Mouse (Mus musculus) stomach, postnatal 0 days (tissue): Measurements from ENCODE around the gene Gcnt3. TPM values are rescaled to one million over a fixed set of nuclear protein-coding genes. Genes with fewer than 3 reads are reported as not detected.

Experiments used
- ATAC-seq: fragments of 200-750 bp; cut with Nextera tagmentation; 2 replicates; pipeline ENCODE4 v1.8.0; 2017; ENCODE audit not compliant: low FRiP score, low TSS enrichment
- DNase-seq: peaks from one replicate; pipeline ENCODE4 v3.0.0-alpha.2; 2016; ENCODE audit warnings: low spot score
- H3K27ac ChIP-seq: fragments of 300-500 bp; sonication (generic); replicated peaks from 2 replicates; pipeline ENCODE4 v1.5.1; 2014; ENCODE audit warnings: mild to moderate bottlenecking, control low read depth
- H3K27me3 ChIP-seq: fragments of 300-500 bp; sonication (generic); 2 replicates; pipeline ENCODE4 v1.6.1; 2014; ENCODE audit warnings: low read length; ENCODE audit not compliant: control insufficient read depth, insufficient read depth
- H3K36me3 ChIP-seq: fragments of 300-500 bp; sonication (generic); 2 replicates; pipeline ENCODE4 v1.6.1; 2014; ENCODE audit warnings: low read length, mixed read lengths; ENCODE audit not compliant: control insufficient read depth, insufficient read depth
- H3K4me1 ChIP-seq: fragments of 300-500 bp; sonication (generic); replicated peaks from 2 replicates; pipeline ENCODE4 v1.6.1; 2014; ENCODE audit warnings: antibody characterized with exemption; ENCODE audit not compliant: control insufficient read depth, insufficient read depth
- H3K4me2 ChIP-seq: fragments of 300-500 bp; sonication (generic); replicated peaks from 2 replicates; pipeline ENCODE4 v1.6.1; 2014; ENCODE audit warnings: low read depth, mild to moderate bottlenecking, control low read depth, moderate library complexity
- H3K4me3 ChIP-seq: fragments of 300-500 bp; sonication (generic); 2 replicates; pipeline ENCODE4 v1.5.1; 2014; ENCODE audit warnings: low read depth, low read length, control low read depth
- H3K9ac ChIP-seq: fragments of 300-500 bp; sonication (generic); 2 replicates; pipeline ENCODE4 v1.6.1; 2014; ENCODE audit warnings: mild to moderate bottlenecking, low read length, control low read depth, mixed read lengths
- H3K9me3 ChIP-seq: fragments of 300-500 bp; sonication (generic); 2 replicates; pipeline ENCODE4 v1.6.1; 2016; ENCODE audit warnings: low read length; ENCODE audit not compliant: control insufficient read depth
- CTCF ChIP-seq: IDR thresholded peaks from 2 replicates; pipeline ENCODE4 v1.5.1; 2016; ENCODE audit warnings: antibody characterized with exemption, low read depth, mild to moderate bottlenecking, moderate library complexity
- EP300 ChIP-seq: optimal IDR thresholded peaks from 2 replicates; pipeline ENCODE3; 2016; ENCODE audit warnings: antibody characterized with exemption
- WGBS: fragments of 180-500 bp; shearing (Covaris S2); extraction: QIAGEN DNeasy Blood & Tissue Kit; methylation state at CpG from one replicate; pipeline ENCODE4 v1.1.7; 2014; 5-methylcytosine and 5-hydroxymethylcytosine counted together
- polyA plus RNA-seq: library from polyadenylated mRNA; unstranded; fragments of >200 nt; fragmentation: Nextera tagmentation; extraction: Ambion mirVana; gene quantifications from 2 replicates; pipeline ENCODE4 v1.2.1, GENCODE M21; 2015

The Gcnt3 gene
- polyA plus RNA-seq, 1 experiment from 2014 or later: 76.2 TPM

DNA sequence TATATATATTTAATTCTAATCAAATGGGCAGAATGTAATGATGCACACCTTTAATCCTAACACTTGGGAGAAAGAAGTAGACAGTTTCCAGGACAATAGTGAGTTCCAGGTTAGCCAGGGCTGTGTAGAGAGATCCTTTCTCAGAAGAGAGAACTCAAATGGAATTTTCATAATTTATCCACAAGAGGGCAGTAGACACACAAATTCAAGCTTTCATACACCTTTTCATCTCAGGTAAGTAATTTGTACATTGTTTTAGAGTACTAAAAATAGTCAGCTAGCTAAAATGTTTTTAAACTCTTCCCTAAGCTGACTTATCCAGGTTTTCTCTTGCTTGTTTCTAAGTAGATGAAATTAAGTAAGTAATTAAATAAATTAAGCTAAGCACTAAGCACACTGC is 19.0 kb downstream of the Gcnt3 start:
- peak; percentile 31; the same call in 1 of the 2 replicates for ATAC-seq
- DNase-seq: no peak
- H3K4me3 ChIP-seq: no peak overlapping the region
- H3K36me3 ChIP-seq: no peaks in the 10 kb centered on the region
- no peak overlapping the region for H3K9ac ChIP-seq
- no peaks in the 10 kb centered on the region for H3K27me3 ChIP-seq
- no peaks in the 10 kb centered on the region for H3K9me3 ChIP-seq
- H3K4me2 ChIP-seq: no peak overlapping the region
- TF ChIP-seq EP300: no peak
- peak; percentile 78 for TF ChIP-seq CTCF
- no peak overlapping the region for H3K27ac ChIP-seq
- no peaks in the 10 kb centered on the region for H3K4me1 ChIP-seq

DNA sequence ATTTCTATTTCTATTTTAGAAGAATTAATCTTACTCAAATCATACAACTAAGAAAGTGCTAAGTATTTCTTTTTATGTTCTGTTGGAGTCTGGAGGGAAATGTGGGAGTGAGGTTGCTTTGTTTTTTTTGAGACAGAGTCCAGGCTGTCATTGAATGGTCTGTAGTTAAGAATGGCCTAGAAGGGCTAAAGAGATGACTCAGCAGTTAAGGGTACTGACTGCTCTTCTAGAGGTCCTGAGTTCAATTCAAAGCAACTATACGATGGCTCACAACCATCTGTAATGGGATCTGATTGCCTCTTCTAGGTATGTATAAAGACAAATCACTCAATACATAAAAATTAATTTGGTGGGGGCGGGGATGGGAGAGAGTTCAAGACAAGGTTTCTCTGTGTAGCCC is 22.3 kb downstream of the Gcnt3 start:
- H3K4me2 ChIP-seq: no peak overlapping the region
- H3K9me3 ChIP-seq: no peaks in the 10 kb centered on the region
- H3K4me3 ChIP-seq: no peak overlapping the region
- DNase-seq: no peak
- no peak for TF ChIP-seq EP300
- no peak overlapping the region for H3K27ac ChIP-seq
- 85% methylated on average over 2 of the region's 2 CpGs for WGBS
- no peak for ATAC-seq
- no peaks in the 10 kb centered on the region for H3K4me1 ChIP-seq
- H3K9ac ChIP-seq: no peak overlapping the region
- no peaks in the 10 kb centered on the region for H3K36me3 ChIP-seq
- H3K27me3 ChIP-seq: no peaks in the 10 kb centered on the region

DNA sequence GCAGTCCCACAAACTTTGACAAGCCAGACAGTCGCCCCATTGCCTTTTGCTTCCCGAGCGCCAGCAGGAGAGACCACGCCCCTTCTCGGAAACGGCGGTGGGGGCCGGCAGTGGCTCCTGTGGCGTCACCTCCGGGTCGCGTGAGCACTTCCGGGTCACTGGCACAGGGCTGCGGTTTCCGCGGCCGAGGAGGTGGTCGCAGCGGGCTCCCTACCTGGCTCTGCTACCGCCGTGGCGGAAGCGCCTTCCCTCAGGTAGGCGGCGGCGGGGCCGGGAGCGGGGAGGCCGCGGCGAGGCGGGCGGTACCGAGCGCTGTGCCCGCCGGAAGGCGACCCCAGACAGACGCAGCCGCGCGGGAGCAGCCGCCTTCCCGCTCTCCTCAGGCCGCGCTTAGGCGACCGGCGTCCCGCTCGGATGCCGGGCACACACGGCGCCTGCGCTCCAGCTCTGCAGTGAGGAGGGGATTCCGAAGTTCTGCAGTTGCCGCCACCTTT is 25.4 kb downstream of the Gcnt3 start, which contains the start of gene Gtf2a2:
Gene Gtf2a2 (plus strand): TSS at position 143 of the 494 bp plus-strand sequence.
- H3K36me3 ChIP-seq: peaks cover 18% of the 10 kb centered on the region; the same call in 1 of the 2 replicates
- no peaks in the 10 kb centered on the region for H3K9me3 ChIP-seq
- no peaks in the 10 kb centered on the region for H3K27me3 ChIP-seq
- DNase-seq (peak; percentile 97), ATAC-seq (peak; percentile 93)
- TF ChIP-seq CTCF: 0 out of 2 replicates have a peak, but pooled peaks have one; percentile 4
- no peak for TF ChIP-seq EP300
- H3K4me3 ChIP-seq: peak within 1 kb of the TSS; percentile 95
- H3K4me2 ChIP-seq: peak within 1 kb of the TSS; percentile 72
- no peaks in the 10 kb centered on the region for H3K4me1 ChIP-seq
- peak within 1 kb of the TSS; percentile 95 for H3K27ac ChIP-seq
- peak within 1 kb of the TSS; percentile 94 for H3K9ac ChIP-seq
- WGBS: 1% methylated on average over 53 of the region's 57 CpGs

DNA sequence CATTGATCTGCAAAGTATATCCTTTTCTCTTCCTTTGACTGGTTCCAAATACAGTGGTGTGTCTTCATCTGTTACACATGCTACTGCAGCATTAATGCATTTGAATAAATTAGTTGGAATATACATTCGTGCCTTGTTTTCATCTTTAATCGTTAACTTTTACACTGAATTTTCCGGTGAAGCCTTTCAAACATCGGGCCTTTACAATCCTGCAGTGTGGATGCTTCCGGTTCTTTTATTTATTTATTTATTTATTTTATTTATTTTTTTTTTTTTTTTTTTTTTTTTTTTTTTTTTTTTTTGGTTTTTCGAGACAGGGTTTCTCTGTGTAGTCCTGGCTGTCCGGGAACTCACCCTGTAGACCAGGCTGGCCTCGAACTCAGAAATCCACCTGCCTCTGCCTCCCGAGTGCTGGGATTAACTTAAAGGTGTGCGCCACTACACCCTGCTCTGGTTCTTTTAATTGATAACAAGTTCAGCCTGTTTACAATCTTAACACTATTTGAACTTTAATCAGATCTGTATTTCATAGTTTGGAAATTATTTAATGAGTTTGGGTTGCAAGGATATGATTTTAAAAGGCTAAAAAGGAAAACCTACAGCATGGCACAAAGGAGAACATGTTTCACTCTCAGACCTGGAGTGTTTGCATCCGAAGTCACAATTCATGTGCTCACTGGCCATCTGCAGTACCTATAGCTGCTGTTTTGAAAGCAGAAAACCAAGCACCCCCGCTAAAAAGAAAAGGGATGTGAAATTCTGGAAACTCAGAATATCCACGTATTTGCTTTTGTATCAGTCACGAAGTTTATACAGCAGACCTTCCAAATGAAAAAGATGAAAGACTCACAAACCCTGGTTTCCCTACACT is 26.1 kb downstream of the Gcnt3 start:
- ATAC-seq (no peak), DNase-seq (no peak)
- Histone ChIP-seq H3K27me3 (no peaks in the 10 kb centered on the region), H3K27ac (peak overlapping the region; percentile 95), H3K36me3 (peaks cover 19% of the 10 kb centered on the region; the same call in 1 of the 2 replicates), H3K9ac (peak overlapping the region; percentile 94), H3K4me3 (peak overlapping the region; percentile 95), H3K9me3 (no peaks in the 10 kb centered on the region), H3K4me2 (peak overlapping the region; percentile 72), H3K4me1 (no peaks in the 10 kb centered on the region)
- WGBS: 60% methylated on average over 14 of the region's 14 CpGs
- no peak for TF ChIP-seq CTCF
- no peak for TF ChIP-seq EP300

DNA sequence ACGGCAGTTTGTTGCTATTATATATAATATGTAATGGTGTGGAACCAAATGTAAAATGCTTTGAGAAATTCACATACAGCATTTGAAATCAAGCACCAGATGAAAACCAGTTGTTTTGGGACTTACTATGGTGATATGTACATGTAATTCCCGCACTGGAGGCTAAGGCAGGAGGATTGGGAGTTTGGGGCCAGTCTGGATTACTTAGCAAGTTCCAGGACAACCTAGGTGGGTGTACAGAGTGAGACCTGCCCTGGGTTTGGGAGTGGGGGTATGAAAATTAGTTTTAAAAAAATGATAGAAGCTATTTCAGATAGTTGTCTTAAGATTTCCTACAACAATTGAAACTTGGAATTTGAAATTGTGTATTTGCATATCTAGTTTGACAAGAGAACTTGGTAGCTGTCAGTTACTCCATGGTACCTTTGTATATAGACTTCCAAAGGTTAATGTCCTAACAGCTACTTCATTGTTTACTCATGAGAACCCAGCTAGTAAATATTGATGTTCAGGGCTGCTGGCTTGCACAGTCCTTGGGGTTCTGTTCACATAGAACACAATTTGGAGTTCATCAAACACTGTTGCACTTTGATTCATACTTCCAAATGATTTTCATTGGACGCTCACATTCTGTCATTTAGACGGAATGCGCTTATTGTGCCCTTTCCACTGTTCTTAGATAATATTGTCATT is 27.0 kb downstream of the Gcnt3 start:
- DNase-seq (no peak), ATAC-seq (peak; percentile 56; the same call in 1 of the 2 replicates)
- WGBS: 82% methylated on average over 5 of the region's 5 CpGs
- Histone ChIP-seq H3K36me3 (peaks cover 19% of the 10 kb centered on the region; the same call in 1 of the 2 replicates), H3K4me3 (no peak overlapping the region), H3K4me1 (no peaks in the 10 kb centered on the region), H3K4me2 (no peak overlapping the region), H3K27me3 (no peaks in the 10 kb centered on the region), H3K9me3 (no peaks in the 10 kb centered on the region), H3K9ac (no peak overlapping the region), H3K27ac (no peak overlapping the region)
- TF ChIP-seq EP300 (no peak), CTCF (no peak)
